Mouse (Mus musculus): Measurements from ENCODE around the gene Tcf7.

The Tcf7 gene

GRCm38 (mm10) chr11:52268104-52268835 is 14.5 kb downstream of the Tcf7 start:
- no peak for DNase-seq (ENCODE audit: low spot score in 2 of 2)

GRCm38 (mm10) chr11:52267271-52267670 is 15.5 kb downstream of the Tcf7 start:
- DNase-seq (ENCODE audit: low spot score in 2 of 2): no peak

- no peak for DNase-seq (ENCODE audit: low spot score in 2 of 2)
These were observed 17.1 kb downstream of the Tcf7 start for GRCm38 (mm10) chr11:52265616-52266307.

- DNase-seq (ENCODE audit: low spot score in 2 of 2): no peak
These were observed 17.9 kb downstream of the Tcf7 start for GRCm38 (mm10) chr11:52264871-52265270.

- no peak for DNase-seq (ENCODE audit: low spot score in 2 of 2)
These were observed 20.5 kb downstream of the Tcf7 start for GRCm38 (mm10) chr11:52262338-52262737.

- no peak for DNase-seq (ENCODE audit: low spot score in 2 of 2)
These were observed 20.9 kb downstream of the Tcf7 start for GRCm38 (mm10) chr11:52261937-52262336.

- no peak for DNase-seq (ENCODE audit: low spot score in 2 of 2)
These were observed 21.9 kb downstream of the Tcf7 start for GRCm38 (mm10) chr11:52260878-52261277.

- DNase-seq (ENCODE audit: low spot score in 2 of 2): no peak
These were observed 24.1 kb downstream of the Tcf7 start for GRCm38 (mm10) chr11:52258711-52259110.

GRCm38 (mm10) chr11:52257376-52257775 is 25.4 kb downstream of the Tcf7 start:
- no peak for DNase-seq (ENCODE audit: low spot score in 2 of 2)

GRCm38 (mm10) chr11:52255077-52255476 is 27.7 kb downstream of the Tcf7 start:
- DNase-seq (ENCODE audit: low spot score in 2 of 2): no peak

- DNase-seq (ENCODE audit: low spot score in 2 of 2): peak in 1 of 2 experiments; percentile 42
These were observed 29.0 kb downstream of the Tcf7 start for GRCm38 (mm10) chr11:52253674-52254375.

- no peak for DNase-seq (ENCODE audit: low spot score in 2 of 2)
These were observed 30.1 kb downstream of the Tcf7 start for GRCm38 (mm10) chr11:52252692-52253091.

- DNase-seq (ENCODE audit: low spot score in 2 of 2): no peak
These were observed 31.0 kb downstream of the Tcf7 start for GRCm38 (mm10) chr11:52251770-52252169.

GRCm38 (mm10) chr11:52249452-52249851 is 33.4 kb downstream of the Tcf7 start:
- no peak for DNase-seq (ENCODE audit: low spot score in 2 of 2)

GRCm38 (mm10) chr11:52240898-52241542 is 41.8 kb downstream of the Tcf7 start:
- no peak for DNase-seq (ENCODE audit: low spot score in 2 of 2)

- no peak for DNase-seq (ENCODE audit: low spot score in 2 of 2)
These were observed 48.3 kb downstream of the Tcf7 start for GRCm38 (mm10) chr11:52234509-52234908.

- no peak for DNase-seq (ENCODE audit: low spot score in 2 of 2)
These were observed 48.9 kb downstream of the Tcf7 start for GRCm38 (mm10) chr11:52233906-52234305.

GRCm38 (mm10) chr11:52233043-52233653 is 49.7 kb downstream of the Tcf7 start:
- no peak for DNase-seq (ENCODE audit: low spot score in 2 of 2)

GRCm38 (mm10) chr11:52231606-52232541 is 50.9 kb downstream of the Tcf7 start, which contains the start of gene Skp1a:
Gene Skp1a, plus strand, starts transcription at chr11:52231995.
- DNase-seq (ENCODE audit: low spot score in 2 of 2): peak; percentile 83 to 86

GRCm38 (mm10) chr11:52230694-52231093 is 52.1 kb downstream of the Tcf7 start:
- no peak for DNase-seq (ENCODE audit: low spot score in 2 of 2)

Measured in right cerebral cortex, postnatal 36 days (tissue).